Mouse (Mus musculus): ENCODE measurements around the gene Serpina3g.
A peak's percentile ranks its signal among the peaks of the same experiment; 100 is the strongest.
"Not testable (repeated sequence)": the region's sequence is repeated elsewhere in the genome, so short reads cannot be mapped to it uniquely, and the experiment has no call there.

Serpina3g gene

DNA sequence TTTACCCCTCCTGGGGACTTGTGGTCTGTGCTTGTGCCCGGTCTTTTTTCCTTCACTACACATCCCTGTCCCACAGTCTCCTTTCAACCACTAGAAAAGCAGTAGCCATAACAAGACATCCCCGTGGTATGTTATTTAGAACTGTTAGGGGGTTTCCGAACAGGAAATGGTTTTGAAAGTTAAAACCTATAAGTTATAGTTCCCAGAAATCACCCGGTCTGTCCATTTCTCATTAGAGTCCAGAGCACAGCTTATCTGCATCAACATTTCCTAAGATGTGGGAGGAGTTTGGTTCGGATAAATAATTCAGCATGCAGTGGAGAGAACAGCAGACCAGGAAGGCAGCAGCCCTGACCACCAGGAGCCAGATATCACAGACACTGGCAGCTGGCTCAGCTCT is at the start of gene Serpina3g:
Serpina3g (plus strand) TSS at position 331 of the 400 bp plus-strand sequence.
- peak; percentile 78 for DNase-seq (ENCODE audit: low read depth)

DNA sequence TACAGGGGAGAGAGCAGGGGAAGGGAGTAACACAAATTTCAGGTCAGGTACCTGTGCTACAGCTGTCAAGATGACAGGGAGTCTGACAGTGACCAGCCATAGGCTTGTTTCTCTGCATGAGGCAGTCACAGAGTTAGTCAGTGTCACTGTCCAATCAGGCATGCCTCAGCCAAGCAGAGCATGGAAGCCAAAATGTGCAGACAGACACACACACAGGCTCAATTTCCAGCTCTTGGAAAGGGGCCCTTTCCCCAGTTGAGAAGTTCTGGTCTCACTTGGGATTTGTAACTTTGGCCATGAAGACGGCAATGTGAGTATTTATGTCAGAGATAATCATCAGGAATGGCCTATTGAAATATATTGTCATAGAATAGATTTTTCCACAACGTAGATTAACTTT is 46.8 kb upstream of the Serpina3g start:
- no peak for DNase-seq (ENCODE audit: low read depth)

DNA sequence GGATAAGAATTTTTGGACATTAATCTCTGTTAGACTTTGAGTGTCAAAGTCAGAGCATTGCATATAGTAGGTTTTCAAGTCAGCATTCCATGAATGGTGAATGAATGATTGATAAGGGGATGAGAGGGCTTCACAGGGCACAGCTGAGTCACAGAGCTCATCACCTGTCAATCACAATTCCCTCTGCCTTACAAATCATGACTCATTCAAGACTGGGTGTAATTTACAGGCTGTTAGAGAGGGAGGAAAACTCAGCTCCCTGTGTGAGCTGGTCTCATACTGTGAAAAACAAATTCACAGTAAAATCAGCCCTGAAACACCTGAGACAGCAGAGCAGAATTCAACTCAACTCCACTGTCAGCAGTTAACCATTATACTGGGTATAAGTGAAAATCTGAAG is 45.2 kb upstream of the Serpina3g start:
- no peak for DNase-seq (ENCODE audit: low read depth)

DNA sequence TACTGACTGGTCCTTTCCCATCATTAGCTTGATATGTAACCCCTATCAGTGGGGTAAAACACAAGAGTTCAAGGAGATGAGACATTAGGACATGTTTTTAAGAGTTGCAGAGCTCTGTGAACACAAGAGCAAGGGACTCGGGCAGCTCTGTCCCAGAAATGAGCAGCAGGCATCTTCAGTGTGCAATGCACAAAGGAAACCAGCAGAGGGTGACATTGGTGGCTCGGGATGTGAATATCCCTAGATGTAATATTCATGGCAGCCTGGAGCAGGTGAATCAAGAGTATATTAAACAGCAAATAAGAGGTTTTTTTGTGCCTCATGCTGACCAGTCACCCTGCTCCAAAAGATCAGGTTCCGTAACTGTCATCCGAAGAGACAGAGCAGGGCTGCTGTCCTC is 26.9 kb upstream of the Serpina3g start:
- DNase-seq (ENCODE audit: low read depth) = no peak

DNA sequence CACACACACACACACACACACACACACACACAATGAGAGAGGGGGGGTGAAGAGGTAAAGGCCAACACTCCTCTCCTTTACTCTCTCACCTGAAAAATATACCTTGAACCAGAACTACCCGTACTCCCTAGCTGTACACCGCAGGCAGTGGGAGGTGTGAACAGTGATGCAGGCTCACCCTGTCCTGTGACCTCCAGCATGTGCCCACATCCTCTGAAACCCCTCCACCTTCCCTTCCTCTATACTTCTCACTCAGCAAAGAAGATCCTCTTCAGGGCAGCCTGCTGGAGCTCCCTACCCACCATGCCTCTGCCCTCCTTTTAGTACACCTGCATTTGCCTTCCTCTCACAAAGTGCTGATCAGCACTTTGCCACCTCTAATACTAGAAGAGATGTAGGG is 26.2 kb upstream of the Serpina3g start:
- DNase-seq (ENCODE audit: low read depth) = peak; percentile 73

DNA sequence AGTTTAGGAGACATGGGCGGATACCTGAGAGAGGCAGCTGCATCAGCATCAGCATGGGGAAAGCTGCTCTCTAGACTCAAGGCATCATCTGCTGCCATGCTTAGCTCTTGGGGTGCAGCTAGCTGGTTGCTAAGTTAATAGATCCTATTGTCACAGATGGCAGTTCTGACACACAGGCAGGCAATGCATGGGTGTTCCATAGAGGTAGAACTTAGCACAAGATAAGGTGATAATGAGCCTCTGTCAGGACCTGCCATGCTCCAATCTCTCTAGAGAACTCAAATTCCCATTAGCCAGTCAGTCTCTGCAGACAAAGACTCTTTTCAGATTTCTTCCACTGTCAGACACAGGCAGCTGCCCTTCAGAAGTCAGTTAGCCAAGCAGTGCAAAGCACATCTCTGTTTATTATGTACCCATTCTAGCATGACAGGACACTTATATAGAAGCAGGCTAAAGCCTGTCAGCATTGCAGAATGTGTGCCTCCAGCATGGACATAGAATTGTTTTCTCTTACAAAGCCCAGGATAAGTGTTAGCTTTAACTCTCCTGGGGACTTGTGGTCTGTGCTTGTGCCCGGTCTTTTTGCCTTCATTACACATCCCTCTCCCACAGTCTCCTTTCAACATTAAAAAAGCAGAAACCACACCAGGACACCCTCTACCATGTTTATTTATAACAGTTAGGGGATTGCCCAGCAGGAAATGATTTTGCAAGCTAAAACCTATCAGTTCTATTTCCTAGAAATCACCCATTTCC is 22.2 kb upstream of the Serpina3g start:
- DNase-seq (ENCODE audit: low read depth) = peak; percentile 71

DNA sequence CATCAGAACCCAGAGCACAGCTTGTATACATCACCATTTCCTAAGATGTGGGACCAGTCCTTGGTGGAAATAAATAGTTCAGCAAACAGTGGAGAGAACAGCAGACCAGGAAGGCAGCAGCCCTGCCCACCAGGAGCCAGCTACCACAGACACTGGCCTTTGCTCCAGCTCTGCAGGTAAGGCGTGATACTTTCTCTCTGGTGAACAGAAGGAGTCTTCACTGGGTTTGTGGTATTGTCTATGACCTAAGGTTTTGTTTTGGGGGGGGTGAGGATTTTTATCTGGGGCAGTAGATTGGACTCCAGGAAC is 21.6 kb upstream of the Serpina3g start, which contains the start of gene Serpina3f:
Serpina3f (plus strand) TSS at position 100 of the 309 bp plus-strand sequence.
- no peak for DNase-seq (ENCODE audit: low read depth)

DNA sequence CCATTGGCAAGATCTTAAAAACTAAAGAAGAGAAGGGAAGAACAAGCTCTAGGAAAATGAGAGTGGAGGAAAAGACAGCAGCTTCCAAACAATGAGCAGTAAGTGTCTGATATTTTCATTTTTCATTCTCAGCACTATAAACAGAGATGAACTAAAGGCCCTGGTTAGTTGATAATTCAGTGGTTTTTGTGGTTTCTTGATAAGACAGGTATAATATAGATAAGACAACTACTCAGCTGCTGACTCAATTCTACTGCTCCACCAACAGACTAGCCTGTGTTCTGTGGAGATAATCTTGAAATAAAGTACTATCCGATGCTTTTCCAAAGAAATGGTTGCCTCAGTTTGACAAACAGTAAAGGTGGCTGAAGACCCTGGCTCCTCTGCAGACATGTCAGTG is 20.8 kb upstream of the Serpina3g start:
- peak; percentile 57 for DNase-seq (ENCODE audit: low read depth)

DNA sequence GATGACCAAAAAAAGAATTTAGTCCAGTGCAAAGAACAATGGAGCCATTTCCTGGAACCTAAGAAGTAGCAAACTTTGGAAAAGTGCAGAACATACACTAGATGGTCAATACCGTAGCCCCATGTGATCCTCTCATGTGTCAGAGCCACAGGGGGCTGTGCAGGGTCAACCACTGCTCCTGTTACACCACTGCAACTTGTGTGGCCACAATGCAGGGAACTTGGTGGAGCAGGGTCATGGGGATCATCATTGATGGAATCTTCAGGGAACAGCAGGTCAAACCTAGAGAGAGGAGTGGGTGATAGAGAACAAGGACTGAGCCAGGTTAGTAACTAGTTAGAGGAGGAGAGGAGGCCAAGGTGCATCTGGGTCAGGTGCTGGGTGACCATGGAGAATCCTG is 14.4 kb upstream of the Serpina3g start:
- no peak for DNase-seq (ENCODE audit: low read depth)

DNA sequence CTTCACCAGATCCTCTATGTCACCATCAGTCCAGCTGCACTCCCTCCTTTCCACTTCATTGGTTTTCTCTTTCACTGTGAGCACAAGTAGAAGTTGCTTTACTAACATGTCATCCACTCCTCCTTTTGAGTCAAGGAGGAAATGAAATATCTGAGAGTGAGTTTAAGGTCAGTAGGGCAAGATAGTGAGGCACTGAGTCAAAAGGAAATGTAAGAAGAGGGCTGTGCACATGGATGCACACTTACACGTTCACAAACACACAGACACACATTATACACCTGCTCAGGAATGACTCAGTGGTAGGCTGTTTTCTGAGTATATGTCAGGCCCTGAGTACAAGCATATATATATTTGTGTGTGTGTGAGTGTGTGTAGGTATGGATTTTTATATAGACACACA is 12.4 kb upstream of the Serpina3g start:
- no peak for DNase-seq (ENCODE audit: low read depth)

DNA sequence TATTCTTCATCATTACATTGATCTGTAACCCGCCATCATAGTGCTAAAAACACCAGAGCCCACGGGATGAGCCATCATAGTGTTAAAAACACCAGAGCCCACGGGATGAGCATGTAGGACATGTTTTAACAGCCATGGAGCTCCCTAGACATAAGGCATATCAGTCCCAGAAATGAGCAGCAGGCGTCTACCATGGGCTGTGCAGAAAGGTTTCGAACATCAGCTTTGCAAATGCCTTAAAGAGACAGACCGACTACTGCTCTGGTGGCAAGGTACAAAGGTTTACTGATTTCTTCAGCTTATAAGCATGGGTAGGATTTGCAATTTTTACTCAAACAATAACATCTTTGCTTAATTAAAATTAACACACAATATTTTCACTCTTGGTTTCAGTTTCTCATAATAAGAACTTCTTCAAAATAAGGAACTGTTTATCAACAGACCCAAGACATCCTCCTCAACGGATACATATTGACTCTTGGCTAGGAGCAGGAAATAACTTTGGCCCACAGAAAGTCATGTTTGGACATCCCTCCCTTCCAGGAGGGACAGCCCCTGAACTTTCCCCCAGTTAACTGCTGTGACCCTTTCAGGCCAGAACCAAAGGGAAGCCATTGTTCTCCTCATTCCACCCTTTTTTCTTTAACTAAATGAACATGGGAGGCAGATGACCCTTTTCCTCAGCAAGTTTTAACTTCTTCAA is 11.3 kb upstream of the Serpina3g start:
- no peak for DNase-seq (ENCODE audit: low read depth)

DNA sequence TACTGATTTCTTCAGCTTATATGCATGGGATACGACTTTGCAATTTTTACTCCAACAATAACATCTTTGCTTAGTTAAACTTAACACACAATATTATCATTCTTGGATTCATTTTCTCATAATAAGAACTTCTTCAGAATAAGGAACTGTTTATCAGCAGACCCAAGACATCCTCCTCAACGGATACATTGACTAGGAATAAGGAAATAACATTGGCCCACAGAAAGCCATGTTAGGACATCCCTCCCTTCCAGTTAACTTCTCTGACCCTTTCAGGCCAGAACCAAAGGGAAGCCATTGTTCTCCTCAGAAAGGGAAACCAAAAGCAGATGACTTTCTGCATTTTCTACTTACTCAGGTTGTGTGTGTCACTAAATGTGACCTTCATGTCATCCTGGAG is 5.3 kb upstream of the Serpina3g start:
- DNase-seq (ENCODE audit: low read depth) = no peak

DNA sequence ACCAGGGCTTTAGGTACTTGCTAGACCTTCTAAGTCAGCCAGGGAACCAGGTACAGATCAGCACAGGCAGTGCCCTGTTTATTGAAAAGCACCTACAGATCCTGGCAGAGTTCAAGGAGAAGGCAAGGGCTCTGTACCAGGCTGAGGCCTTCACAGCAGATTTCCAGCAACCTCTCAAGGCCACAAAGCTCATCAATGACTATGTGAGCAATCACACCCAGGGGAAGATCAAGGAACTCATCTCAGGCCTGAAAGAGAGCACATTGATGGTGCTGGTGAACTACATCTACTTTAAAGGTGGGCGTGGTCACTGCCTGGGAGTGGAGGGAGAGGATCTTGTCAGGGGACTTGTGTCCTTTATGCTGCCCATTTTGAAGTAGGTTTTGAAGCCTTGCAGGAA is 2.0 kb downstream of the Serpina3g start:
- not testable (repeated sequence) for DNase-seq (ENCODE audit: low read depth)

DNA sequence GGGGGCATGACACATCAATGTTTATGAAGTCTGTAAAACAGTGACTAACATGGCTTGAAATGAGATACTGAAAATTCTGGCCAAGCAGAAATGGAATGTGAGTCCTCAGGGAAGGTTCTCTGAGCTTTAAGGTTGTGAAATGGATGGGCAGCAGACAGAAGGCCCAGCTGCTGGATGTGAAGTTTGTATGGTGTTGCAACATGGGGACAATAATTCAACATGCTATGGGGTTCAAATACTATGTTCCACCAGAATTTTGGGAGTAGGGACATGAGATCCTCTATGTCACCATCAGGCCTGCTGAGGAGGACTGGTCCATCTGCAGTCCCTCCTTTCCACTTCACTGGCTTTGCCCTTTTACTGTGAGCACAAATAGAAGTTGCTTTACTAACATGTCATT is 7.3 kb downstream of the Serpina3g start:
- DNase-seq (ENCODE audit: low read depth) = no peak

DNA sequence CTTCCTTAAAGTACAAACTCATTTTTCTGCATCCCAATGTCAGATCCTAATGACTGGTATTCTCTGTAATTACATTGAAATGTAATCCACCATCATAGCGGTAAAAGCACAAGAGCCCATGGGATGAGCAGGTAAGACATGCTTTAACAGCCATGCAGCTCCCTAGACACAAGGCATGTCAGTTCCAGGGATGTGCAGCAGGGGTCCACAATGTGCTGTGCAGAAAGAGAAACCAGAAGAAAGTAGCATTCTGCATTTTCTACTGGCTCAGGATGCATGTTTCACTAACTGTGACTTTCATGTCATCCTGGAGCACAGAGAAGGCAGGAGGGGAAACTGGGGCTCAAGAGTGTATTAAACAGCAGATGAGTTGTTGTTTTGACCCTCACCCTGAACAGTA is 9.0 kb downstream of the Serpina3g start:
- DNase-seq (ENCODE audit: low read depth) = peak; percentile 39

DNA sequence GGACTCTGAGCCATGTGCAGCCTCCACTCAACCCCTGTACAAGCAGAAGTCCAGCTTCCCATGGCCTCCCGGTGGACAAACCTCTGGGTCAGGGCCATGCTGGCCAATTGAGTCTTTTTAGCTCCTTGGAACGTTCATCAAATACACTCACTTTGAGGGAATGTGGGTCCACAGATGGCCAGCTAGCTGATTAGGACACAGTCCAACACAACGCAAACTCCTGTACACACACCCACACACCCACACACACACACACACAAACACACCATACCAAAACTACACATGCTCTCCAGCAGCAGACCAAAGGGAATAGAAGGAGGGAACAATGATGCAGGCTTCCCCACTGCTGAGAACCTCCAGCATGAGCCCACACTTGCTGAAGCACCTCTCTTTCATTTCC is 9.6 kb downstream of the Serpina3g start:
- no peak for DNase-seq (ENCODE audit: low read depth)

DNA sequence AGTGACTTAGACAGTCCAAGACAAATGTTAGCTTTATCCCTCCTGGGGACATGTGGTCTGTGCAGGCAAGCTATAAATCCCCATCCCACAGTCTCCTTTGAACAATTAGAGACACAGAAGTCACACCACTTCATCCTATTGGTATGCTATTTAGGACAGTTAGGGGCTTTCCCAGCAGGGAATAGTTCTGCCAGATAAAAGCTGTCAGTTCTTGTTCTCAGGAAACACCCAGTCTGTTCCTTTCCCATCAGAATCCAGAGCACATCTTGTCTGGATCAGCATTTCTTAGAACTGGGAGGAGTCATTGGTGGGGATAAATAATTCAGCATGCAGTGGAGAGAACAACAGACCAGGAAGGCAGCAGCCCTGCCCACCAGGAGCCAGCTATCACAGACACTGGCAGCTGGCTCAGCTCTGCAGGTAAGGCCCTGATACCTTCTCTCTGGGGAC is 11.5 kb downstream of the Serpina3g start:
- DNase-seq (ENCODE audit: low read depth) = no peak

DNA sequence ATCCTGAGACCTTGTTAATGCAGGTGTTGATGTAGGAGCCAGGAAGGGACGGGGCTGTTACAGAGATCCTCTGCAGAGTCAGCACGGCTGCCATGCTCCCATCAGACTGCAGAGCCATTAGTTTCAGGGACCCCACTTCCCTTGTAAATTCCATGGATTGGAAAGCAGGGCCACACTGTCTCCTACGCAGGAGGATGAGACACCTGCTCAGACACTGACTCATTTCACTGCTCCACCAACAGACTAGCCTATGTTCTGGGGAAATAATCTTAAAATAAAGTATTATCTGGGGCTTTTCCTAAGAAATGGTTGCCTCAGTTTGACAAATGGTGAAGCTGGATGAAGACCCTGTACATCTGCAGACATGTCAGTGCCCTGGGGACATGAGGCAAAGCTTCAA is 12.2 kb downstream of the Serpina3g start:
- DNase-seq (ENCODE audit: low read depth) = no peak

DNA sequence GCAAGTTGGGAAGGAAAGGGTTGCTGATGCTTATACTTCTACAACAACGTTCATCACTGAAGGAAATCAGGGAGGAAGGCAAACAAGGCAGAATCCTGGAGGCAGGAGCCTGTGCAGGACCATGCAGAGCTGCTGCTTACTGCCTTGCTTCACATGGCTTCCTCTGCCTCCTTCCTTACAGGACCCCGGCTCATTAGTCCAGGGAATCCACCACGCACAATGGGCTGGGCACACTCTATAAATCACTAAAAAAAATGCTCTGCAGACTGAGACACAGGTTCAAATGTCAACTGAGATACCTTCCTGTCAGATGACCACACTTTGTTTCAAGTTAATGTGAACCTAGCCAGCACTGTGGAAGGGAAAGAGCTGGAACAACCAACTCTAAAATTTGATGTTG is 25.0 kb downstream of the Serpina3g start:
- no peak for DNase-seq (ENCODE audit: low read depth)

DNA sequence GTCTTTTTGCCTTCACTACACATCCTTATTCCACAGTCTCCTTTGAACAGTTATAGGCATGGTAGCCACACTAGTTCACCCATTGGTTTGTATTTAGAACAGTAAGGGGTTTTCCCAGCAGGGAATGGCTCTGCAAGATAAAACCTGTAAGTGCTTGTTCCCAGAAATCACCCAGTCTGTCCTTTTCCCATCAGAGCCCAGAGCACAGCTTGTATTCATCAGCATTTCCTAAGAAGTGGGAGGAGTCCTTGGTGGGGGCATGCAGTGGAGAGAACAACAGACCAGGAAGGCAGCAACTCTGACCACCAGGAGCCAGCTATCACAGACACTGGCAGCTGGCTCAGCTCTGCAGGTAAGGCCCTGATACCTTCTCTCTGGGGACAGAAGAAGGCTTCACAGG is 26.8 kb downstream of the Serpina3g start, which contains the start of gene Serpina3i:
Serpina3i (plus strand) TSS at position 260 of the 400 bp plus-strand sequence.
- no peak for DNase-seq (ENCODE audit: low read depth)

DNA sequence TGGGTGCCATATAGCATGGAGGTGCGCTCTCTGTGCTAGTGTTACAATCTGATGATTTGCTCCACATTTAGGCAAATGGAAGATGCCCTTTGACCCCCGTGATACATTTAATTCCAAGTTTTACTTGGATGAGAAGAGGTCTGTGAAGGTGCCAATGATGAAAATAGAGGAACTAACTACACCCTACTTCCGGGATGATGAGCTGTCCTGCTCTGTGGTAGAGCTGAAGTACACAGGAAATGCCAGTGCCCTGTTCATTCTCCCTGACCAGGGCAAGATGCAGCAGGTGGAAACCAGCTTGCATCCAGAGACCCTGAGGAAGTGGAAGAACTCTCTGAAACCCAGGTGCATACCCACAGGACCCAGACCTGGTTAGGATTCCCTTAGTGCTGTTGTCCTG is 30.3 kb downstream of the Serpina3g start:
- no peak for DNase-seq (ENCODE audit: low read depth)

DNA sequence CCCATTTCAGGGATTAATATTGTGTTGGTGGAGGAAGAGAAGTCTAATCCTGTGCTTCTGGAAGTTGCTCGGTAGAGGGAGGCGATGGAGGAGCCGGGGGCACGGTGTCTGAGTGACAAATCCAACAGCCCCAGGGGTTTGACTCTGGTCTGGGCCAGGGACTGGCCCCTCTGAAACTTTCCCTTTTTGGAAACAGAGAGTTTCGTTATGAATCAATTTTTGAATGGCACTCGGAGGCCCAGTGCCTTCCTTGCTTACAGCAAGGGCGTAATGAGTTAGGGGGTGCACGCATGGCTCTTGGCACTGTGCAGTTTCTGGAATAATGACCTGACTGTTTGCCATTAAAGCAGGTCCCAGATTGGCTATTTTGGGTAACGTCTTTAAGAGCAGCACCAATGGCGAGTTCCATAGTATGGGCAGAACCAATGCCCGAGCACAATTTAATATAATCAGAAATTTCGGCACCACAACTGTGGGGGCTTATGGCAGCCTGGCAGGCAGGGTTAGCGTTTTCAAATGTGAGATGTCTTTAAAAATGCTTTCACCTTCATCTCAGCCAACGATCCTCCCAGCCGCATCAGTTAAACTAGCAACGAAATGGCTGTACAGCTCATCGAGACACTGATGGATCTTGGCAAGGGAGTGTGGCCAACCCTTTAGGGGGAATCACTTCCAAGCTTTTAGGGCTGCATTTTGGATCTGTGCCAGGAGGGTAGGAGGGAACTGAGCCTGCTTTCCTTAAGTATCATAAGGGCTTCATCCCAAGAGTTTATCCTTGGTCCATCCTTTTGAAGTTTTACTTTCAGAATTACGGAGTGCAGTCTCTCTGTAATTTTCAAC is 42.4 kb downstream of the Serpina3g start:
- no peak for DNase-seq (ENCODE audit: low read depth)

DNA sequence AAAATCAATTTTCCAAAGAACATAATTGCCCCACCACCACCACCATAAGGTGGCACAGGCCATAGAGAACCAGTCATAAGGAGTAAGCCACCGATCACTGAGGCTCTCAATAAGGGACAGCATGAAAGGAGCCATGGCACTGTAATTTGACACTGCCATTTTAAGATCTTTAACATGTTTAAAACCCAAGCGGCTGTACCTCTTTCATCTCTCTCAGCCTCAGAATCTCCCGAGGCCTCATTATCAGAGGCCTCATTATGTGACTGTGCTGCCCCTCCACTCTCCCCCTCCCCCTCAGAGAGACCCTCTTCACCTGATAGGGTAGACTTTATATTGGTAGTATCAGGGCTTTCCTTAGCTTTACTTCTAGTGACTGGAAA is 43.0 kb downstream of the Serpina3g start:
- DNase-seq (ENCODE audit: low read depth) = no peak

All from induced T-regulatory cell, adult 2 months (primary cell).